Mouse (Mus musculus): ENCODE measurements around the gene Ndufs4.

The Ndufs4 gene

DNA sequence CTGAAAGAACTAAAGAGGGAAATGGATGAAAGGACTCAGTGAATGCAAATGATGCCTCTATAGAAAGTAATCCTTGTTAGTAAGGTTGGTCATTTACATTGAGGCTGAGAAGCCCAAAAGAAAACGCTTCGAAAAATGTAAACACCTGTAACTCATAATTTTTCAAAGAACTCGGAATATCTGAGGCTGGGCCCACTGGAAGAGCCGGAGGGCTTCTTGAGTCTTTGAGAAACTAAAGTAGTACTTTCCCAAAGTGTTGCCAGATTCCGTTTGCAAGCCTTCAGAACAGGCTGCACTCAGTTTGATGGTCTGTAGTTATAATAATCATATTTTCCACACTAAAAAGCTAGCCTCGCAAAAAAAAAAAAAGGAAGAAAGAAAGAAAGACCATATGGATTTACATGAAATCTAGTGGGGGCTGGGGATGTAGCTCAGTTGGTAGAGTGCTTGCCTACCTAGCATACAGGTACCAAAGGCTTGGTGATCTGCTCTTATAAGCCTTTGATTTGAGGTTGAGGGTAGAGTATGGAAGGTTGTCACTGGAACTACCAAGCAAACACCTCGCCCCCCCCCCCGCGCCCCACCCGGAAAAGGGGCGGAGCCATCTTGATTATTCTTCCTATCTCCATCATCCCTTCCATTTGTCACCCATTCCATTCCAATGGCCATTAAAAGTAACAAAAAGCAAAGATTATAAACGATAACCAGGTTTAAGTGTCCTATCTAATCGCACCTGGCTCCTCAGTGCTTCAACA, at the start of gene Ndufs4:
Ndufs4 (minus strand) TSS at position 48 of the 755 bp plus-strand sequence.
- DNase-seq (ENCODE audit: low read depth, low spot score): no peak

DNA sequence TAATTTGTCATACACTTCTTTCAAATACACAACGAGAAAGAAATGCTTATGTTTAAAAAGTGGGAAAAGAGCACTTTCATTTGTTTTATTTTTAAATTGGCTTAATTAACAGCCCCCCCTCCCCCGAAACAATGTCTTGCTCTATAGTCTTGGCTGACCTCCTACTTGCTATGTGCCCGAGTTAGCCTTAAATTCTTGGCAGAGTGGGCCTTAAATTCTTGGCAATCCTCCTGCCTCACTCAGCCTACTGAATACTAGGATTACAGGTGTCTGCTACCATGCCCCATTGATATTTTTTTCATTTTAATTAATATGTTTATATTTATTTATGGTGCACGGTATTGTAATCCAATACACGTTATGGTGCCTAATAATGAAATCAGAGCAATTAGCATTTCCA, 44.4 kb upstream of the Ndufs4 start:
- DNase-seq (ENCODE audit: low read depth, low spot score): no peak

DNA sequence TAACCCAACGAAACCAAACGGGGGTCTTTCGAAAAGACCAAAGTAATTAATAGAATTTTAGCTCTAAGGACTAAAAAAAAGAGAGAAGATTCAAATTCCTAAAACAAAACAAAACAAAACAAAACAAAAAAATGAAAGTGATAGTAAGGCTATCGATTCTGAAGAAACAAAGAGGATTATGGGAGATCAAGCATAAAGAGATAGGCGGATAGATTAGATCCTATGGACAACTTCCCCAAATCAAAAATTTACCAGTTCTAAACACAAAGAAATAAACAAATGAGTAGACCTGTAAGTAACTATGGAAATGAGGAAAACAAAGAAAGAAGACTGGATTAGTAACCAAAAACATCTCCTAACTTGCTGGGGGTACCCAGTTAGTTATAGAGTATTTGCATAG, 37.2 kb upstream of the Ndufs4 start:
- no peak for DNase-seq (ENCODE audit: low read depth, low spot score)

DNA sequence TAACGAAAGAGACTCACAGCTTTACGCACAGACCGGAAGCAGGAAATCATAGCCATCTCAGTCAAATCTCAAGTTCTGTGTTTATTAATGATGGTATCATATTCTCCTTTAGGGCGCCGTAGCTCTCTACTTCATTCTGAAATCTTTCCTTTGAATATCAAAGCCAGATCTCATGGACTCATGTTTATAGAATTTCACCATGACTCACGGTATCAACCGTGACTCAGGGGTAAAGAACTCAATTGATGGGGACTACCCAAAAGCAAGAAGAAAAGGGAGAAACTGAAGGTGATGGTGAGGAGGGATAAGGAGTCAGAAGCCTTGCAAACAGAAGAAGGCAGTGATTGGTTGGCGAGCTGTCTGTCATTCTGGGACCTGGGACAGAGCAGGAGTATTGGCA, 32.2 kb upstream of the Ndufs4 start:
- no peak for DNase-seq (ENCODE audit: low read depth, low spot score)

DNA sequence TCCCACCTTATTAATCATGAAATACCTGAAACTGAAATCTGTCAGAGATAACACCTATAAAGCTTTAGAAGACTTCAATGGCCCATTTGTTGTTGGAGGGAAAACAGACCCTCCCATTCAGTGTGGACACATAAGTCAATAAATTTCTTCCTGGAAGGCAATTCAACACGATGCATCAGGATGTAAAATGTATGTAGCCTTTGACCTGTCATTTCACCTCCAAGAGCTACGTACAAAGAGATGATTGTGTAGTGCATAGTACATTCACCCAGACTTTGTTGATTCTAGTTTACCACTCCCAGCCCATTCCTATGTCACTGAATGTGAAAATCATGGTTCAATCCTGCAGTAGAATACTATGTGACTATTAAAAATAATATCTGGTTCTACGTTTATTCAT, 31.3 kb upstream of the Ndufs4 start:
- no peak for DNase-seq (ENCODE audit: low read depth, low spot score)

DNA sequence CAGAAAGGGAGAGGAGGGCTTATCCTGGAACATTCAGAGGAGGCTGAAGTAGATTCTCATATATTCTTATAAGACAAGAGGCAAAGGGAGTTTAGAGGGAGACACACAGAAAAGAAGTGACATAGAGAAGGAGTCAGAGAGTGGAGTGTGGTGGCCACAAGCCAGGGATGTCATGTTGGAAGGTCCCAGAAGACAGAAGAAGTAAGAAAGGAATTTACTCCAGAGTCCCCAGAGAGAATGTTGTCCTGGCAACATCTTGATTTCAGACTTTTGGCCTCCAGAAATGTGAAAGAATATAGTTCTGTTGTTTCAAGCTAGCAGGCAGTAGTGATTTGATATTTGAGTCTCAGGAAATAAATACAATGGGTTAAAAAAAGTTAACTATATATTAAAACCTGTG, 24.3 kb upstream of the Ndufs4 start:
- DNase-seq (ENCODE audit: low read depth, low spot score): no peak

DNA sequence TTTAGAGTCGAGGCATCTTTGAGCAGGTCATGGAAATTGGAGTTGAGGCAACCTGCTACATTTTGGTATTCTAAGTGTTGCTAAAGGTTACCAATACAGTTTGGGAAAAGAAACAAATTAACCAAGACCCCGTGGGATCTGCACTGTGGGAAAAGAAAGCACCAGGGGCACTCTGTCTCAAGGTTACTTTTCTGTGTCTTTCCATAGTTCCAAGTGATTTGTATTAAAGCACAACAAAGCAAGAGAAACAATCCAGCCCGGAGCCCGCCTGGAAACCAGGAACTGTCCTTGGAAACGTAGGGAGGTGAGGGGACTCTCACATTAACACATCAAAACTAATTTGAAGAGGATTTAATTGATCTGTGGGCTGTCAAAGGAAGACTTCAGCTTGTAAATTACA, 18.8 kb upstream of the Ndufs4 start:
- no peak for DNase-seq (ENCODE audit: low read depth, low spot score)

DNA sequence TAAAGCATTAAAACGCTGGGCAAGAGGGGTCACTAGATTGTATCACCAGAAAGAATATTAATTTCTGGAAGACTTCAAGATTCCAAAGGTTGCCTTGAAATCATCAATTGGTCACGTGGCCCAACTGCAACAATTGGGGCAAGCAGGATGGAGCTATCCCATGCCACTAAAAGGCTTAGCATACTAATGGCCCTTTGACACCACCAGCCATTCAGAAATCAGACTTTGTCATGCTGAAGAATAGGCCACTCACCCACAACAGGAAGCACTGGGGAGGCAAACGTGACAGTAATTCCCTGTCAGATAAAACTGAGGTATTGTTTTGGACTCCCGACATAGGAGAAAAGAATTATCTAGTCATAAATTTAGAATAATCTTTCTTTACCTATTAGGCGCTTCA, 18.4 kb upstream of the Ndufs4 start:
- no peak for DNase-seq (ENCODE audit: low read depth, low spot score)

DNA sequence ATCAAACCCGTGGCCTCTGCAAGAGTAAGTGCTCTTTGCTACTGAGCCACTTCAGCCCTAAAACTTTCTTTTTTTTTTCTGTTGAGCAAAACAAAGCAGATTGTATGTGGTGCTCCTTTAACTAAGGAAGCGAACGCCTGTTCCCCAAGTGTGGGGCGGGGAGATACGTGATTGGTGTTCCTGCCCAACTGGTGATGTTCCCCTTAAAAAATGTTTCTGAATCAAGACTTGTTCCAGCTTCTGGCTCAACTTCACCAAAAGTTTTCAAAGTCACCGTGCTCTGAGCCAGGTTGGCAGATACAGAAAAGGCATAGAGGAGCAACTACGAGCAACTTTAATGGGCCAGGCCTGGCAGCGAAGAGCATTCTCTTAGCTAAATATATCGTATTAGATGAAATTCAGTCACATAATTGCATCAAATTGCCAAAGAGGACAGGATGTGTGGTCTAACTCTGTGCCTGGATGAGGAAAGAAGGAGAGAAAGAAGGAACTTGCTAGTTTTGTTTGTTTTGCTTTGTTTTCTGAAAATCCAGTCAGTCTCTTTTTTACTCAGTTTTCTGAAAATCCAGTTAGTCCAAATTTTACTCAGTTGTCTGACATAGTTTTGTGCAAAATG, 17.1 kb upstream of the Ndufs4 start:
- no peak for DNase-seq (ENCODE audit: low read depth, low spot score)

DNA sequence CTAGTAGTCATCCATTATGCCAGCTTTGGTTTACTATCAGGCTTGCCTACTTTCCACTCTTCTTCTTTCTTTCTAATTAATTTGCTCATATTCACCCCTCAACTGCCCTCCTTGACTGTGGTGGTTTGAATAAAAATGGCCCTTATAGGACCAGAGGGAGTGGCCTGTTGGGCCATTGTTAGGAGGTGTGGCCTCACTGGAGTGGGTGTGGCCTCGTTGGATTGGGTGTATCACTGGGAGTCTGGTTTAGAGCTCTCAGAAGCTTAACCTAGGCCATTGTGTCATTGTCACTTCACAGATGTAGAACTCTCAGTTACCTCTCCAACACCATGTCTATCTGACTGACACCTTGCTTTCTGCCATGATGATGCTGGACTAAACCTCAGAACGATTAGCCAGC, 10.8 kb upstream of the Ndufs4 start:
- DNase-seq (ENCODE audit: low read depth, low spot score): no peak

DNA sequence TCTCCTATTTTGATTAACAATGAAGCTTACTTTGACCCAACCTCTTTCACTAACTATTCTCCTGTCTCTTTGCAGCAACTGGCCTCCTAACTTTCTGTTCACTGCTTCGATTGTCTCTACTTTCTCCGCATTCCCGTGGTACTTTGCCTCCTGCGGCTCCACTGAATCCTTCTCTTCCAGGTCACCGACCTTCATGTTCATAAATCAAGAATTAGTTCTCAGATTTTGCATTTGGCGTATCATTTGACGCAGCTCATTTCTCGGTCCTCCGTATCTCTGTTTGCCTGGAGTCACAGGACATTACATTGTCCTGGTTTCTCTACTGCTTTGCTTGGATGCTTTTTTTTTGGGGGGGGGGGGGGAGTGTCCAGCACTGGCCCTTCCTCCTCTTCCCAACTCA, 9.2 kb upstream of the Ndufs4 start:
- DNase-seq (ENCODE audit: low read depth, low spot score): no peak

DNA sequence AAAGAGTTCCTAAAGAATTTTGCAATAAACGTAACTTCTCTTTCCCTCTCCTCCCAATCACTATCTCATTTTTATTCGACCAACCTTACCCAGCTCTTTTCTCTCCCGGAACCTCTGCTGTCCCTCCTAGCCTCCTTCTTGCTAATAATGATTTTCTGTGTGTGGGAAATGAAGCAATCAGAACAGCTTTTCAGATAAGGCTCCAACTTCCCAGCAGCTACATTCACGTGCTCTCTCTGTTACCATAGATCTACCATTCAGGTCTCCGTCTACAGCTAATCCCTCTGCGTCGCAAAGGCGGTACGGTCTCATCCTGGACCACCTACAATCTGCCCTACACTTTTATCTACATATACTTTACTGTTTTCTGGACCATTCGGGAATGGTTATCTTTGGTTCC, 8.8 kb upstream of the Ndufs4 start:
- DNase-seq (ENCODE audit: low read depth, low spot score): no peak

DNA sequence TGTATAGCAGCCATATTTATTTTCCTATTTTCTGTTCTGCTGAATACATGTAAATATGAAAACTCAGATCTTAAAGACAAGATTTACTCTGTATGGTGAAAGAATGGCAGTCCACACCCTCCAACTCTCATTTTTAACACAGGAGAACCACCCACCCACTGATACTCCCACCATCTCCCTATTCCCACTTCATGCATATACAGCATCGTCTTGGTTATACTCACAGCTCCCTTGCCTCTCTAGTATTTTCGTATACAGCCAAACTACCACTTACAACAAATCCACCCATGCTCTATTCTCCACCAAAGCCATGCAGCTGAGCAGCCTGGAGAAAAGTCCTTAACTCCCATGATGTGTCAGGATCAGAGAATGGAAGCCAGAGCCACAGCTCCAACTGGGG, 6.7 kb upstream of the Ndufs4 start:
- DNase-seq (ENCODE audit: low read depth, low spot score): no peak

DNA sequence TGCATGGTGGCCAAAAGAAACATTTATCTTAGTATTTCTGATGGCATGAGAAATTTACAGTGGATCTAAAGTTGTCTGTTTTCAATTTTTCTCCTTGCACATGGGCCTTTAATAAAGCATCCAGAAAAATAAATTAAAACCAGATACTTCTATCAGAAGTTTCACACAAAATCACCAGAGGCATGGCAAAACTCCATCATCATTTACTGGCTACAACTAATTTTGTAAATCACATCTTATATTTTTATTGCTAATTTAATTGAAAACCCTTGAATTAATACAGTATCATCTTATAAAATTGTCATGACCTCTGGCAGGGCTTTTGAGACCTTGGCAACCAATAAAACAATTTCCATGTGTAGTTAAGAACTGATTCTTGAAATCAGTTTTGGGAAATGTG, 4.4 kb upstream of the Ndufs4 start:
- DNase-seq (ENCODE audit: low read depth, low spot score): no peak

DNA sequence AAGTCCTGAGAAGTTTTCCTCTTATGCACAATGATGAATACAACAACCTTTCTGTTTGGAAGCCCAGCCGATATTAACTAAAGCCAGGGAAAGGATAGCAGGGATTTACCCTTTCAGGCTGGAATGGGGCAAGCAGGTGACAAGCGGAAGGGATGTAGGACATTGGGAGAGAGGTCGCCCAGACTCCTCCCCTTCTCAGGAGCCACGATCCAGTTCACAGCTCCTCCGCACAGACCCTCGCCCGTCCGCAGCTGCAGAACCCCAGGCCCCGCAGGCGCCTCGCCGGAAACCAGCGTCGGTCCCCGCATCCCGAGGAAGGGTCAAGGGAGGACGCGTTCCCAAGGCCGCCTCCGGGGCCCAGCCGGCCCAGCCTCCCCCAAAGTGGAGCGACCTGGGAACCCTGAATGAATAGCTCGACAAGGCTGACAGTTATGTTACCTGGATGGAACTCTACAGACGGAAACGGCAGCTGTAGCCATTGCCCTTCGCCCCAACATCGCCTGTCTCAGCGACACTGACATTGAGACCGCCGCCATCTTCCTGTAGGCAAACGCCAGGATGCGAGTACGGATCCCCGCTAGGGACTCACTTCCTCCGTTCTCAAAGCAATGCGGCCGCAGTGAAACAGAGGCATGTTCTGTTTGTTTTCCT, 412 bp downstream of the Ndufs4 start:
- peak; percentile 90 for DNase-seq (ENCODE audit: low read depth, low spot score)

DNA sequence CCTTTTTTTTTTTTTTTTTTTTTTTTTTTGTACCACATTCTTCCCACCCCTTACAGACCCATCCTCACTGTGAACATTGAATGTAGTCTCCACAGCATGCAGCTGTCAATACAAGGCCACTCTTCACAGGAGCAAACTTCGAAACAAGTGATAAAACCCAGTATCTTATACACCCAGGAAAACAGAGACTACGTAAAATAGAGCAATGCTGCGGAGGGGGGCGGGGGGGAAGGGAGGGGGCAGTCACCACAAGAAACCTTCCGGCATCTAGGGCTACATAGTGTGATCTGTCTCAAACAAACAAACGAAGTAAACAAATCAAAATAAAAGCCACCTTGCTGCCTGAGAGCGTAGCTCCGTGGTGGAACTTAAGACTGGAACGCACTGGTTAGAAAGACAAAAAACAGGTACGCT, 977 bp downstream of the Ndufs4 start:
- no peak for DNase-seq (ENCODE audit: low read depth, low spot score)

DNA sequence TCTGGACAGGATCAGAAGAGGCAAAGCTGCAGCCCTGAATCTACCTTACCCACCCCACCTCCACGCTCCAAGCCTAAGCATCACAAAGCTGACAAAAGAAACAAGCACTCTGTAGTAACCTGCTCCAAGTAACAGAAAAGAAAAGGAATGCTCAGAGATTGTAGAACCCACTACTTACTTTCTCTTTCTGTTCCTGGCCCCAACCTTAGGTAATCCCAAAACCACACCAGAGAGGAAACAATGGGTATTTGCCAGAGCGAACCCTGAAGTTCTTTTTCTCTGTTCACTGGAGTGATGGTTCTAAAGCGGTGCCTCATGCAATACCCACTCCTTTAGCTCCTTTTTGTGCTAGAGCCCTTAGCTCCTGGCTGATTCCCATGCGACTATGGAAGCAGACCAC, 11.5 kb downstream of the Ndufs4 start:
- DNase-seq (ENCODE audit: low read depth, low spot score): no peak

DNA sequence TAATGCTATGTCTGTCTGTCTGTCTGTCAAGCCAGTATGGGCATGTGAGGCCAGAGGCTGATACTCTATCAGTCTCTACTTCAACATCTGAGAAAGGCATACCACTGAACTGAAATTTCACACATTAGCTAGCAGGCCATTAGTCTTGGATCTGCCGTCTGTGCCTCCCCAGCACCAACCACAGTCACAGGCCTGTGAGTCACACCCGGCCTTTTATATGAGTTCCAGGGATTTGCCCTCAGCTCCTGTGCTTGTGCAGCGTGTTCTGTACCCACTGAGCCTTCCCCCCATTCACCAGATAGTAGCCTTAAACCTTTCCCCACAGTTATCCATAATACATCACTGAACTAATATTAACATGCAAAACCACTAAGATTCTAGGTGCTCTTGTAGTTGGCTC, 26.0 kb downstream of the Ndufs4 start:
- no peak for DNase-seq (ENCODE audit: low read depth, low spot score)

DNA sequence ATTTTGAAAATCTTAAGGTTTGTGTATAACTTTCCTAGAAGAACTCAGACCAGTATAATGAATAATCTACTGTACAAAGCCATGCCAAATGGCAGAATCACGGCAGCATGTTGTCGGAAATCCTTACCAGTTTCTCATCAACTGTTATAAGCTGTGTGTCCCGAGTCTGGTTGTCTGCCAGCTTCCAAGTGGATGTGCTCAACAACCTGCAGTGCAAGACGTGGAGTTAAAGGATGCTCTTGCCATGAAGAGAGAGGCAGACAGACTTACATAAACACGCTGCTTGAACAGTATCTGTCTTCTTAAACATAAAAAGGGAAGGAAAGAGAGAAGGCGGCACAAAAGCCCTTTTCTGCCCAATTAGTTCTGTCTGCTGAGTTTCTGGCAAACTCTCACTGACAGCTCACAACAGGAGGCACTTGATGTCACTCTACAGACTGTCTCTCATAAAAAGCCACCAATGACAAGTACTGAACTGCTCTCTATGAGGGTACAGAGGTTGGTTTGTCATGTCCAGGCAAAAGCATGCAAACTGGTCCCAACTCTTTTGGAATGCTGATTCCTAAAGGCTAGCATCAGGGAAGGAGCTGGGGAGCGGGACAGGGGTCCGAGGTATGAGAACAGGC, 36.6 kb downstream of the Ndufs4 start:
- peak; percentile 21 for DNase-seq (ENCODE audit: low read depth, low spot score)

DNA sequence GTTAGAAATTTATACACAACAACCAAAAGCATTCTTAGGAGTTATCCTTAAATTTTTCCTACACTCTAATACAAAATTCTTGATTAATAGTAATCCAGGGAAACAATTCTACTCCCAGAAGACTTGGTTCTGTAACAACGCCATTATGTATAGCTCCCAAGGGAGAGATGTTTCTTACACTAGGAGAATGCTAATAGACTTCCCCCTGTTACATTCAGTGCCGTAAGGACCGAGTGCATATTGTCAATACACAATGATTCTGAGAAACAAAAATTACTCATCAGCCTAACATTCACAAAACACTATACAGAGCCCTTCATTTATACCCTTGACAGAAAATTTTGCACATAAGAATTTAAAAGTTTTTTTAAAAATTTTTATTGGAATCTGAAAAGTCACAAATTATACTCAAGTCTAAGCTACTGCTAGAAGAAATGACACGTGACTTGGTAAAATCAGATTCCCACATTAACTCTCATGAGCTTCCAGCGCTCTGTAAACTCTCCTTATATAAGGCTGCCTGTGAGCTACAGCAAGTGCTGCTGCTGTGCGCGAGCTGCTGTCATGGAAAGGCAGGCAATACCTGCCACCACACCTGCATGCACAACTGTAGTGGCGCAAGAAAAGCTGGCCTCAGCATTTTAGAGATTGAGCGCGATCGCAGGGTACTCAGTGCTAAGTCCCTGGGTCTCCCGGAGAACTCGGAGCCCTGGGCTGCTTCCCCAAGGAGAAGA, 42.9 kb downstream of the Ndufs4 start:
- DNase-seq (ENCODE audit: low read depth, low spot score): no peak

DNA sequence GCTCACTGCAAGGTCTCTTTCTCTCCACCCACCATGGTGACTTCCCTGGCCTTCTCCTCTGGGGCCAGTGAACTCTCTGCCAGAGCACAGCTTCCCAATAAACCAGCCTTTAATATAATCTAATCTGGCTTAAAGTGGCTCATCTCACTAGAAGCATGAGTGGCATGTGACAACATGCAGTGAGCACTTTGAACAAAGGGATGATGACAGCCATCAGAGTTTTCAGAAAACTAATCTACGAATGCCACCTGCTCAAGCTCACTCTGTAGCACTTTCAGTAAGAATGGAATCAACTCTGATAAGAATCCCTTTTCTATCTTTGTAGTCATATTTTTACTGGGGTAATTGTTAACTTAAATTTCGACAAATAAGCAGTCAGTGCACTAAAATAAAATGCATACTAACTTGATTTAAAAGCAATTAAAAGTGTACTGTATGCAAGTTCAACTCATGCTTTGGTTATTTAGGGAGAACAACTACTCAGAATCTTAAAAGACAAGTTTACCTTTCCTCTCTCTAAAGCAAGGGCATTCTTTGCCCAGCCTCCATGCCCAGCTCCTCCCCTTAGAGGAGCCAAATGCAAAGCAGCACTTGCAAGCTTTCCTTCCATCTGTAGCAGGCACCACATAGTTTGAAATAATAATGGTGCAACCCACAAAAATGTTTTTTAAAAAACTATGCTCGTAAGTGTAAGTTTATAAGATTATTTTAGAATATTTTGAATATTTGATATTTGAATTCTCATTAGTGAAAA, 43.7 kb downstream of the Ndufs4 start:
- no peak for DNase-seq (ENCODE audit: low read depth, low spot score)
